Mouse (Mus musculus): ENCODE measurements at regions not wholly inside any gene's neighbourhood (a gene's known extent, or its start where the extent isn't known, plus 50 kb on each side); places are given as distances from the start of the nearest gene placed in this dataset.

DNA sequence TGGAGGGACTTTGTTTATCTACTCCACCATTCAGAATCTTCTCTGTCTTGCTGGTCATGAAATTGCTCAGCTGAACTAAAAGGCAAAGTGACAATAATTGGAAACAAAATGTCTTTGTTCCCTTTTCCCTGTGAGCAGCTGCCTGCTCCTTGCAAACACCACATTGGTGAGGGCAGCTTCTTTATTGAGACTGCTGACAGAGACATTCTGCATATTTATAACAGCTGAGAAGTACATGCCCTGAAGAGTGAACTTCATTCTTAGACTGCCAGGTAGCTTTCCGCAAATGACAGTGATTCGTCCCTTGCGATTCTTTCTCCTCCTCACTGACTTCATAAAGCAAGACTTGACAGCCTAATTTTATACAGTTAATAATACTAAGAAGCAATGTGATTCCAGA, 237.0 kb downstream of the Cps1 start:
- no peak for DNase-seq (ENCODE audit: low read depth, low spot score)

DNA sequence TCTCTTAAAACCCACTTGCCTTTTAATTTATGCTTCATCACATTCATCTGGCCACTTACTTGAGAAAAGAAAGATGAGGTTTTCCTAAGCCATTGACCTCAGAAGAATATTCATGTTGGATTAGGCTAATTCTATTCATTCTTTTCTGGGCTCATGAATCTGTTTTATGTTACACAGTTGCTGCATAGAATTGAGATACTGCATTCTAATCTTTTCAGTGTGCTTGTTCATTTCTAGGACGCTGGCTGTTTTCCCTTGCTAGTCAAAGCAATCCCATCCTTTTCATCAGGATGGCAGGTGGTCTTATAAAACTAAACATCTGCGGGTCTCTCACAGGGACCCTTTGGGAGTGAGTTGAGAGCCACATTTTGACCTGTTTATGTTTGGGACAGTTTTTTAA, 243.2 kb downstream of the Cps1 start:
- no peak for DNase-seq (ENCODE audit: low read depth, low spot score)

DNA sequence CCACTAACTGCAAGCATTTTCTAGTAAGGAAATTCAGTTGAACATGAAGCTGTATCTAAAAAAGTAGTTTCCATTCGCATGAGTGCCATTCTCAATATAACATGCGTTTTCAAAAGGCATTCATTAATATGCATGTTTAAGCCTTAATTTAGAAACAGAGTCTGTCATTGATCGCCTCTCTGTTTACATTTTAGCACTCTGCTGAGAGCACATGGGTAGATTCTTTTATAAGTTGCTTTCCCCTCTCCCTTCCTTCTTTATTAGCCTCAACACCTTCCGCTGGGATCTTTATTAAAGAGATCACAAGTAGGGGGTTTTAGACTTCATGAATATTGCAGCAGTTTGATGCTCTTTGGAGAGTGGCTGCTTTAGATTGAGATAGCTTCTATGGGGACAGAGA, 243.7 kb downstream of the Cps1 start:
- no peak for DNase-seq (ENCODE audit: low read depth, low spot score)

DNA sequence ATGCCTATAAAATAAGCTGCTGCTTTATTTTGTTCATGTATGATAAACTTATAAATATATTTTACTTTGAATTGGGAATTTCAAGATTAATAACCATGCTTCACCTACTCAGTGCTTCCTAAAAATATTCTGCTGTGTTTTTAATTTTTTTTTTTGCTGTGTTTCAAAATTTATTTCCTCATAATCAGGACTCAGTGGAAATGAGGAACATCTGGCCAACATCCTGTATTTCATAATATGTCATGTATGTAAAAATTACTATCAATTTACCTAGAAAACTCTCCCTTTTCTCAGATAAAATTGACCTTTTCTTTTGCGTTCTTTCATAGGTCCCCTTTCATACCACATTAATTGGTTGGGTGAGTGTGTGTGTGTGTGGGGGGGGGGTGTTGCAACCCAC, 259.5 kb downstream of the Cps1 start:
- no peak for DNase-seq (ENCODE audit: low read depth, low spot score)

DNA sequence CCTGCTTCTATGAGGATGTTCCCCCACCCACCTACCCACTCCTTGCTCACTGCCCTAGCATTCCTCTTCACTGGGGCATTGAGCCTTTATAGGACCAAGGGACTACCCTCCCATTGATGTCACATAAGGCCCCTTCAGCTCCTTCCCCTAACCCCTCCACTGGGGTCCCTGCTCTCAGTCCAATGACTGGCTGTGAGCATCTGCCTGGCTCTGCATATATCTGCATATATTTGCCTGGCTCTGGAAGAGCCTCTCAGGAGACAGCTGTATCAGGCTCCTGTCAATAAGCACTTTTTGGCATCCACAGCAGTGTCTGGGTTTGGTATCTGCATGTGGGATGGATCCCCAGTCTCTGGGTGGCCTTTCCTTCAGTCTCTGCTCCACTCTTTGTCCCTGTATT, 262.6 kb downstream of the Cps1 start:
- no peak for DNase-seq (ENCODE audit: low read depth, low spot score)

DNA sequence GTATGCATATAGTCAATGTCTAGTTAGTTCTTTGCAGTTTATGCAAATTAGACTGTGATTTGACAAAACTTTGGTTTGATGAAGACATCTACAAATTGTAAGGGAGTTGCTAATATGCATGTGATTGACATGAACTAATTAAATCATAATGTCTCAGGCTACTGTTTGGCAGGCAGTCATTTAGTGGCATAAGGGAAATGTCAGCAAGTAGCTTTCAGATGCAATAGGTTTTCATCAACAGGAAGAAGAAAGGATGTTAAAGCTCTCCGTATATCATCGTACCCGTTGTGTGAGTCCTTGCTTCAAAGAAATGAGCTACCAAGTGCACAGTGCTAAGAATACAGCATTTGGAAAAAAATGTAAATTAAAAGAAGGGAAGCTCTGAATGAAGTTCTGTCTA, 264.1 kb downstream of the Cps1 start:
- DNase-seq (ENCODE audit: low read depth, low spot score): no peak

DNA sequence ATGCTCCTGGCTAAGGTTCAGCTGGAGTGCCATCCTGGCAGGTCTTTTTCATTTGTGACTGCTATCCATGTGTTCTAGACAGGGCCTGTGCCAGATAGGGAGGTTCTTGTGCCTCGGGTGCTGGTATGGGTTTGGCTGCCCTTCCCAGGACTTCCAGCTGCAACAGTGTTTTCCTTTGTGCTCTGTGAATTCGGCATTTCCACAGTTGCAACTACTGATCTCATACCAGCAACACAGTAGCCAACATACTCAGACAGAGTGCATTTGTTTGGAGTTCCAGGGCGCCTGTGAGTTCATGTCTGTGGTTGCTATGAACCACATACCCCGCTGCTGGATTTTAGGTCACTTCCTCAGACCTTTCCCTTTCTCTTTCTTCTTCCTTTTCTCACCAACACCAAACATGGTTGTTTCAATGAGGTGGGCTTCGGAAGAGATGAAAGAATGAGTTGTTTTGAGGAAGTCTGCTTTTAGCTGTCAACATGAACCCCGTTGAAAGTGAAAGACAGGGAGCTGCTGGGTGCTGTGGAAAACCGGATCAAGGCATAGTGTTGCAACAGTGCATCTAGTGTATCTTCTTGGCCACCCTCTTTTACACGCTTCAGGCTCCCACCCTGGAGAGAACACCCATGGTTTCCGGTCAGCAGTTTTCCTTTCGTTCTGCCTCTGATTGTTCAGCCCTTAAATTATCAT, 275.1 kb downstream of the Cps1 start:
- DNase-seq (ENCODE audit: low read depth, low spot score): no peak

DNA sequence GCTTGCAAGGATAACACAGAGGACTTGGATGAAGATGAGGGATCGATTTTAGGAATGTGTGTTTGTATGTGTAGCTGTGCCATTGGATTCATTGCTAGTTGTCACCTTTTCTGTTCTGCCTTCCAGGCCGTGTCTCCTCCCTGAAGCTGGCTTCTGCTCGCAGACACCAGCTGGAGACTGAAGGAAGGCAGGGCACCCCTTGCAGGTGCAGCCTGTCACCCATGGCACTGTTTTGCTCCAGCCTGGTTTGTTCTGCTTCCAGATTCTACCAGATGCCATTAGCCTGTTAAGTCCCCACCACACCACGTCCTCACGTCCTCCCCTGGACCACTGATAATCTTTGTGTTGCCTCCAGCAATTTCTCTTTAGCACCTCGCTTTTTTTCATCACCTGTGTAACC, 286.7 kb downstream of the Cps1 start:
- no peak for DNase-seq (ENCODE audit: low read depth, low spot score)

DNA sequence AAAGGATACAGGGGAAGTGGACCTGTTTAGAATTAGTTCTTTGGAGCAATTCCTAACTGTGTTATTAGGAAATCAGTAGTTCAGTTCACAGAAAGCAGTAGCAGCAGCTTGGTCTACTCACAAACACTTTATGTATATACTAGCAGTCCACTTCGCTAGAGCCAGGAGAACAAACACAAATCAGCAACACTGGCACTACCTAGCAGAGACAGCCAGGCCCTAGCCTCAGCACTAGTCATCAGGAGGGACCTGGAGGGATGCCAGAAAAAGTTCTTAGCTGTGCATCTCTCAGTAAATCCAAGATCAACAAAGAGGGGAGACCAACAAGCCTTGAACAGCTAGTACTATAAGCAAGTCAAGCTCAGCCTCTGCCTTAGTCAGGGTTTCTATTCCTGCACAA, 294.4 kb downstream of the Cps1 start:
- no peak for DNase-seq (ENCODE audit: low read depth, low spot score)

DNA sequence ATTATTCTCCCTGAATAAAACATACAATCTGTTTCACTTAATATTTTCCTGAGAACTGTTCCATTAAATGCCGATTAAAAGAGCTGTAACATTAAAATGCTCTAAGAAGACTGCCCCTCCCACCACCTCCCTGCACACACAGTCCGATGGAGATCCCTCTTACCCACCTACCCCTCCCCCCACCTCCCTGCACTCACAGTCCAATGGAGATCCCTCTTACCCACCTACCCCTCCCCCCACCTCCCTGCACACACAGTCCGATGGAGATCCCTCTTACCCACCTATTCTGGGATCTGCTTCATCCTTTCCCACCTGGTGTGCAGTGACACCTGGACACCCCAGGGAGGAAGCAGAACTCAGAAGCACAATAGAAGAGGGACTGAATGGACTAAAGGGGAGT, 305.6 kb downstream of the Cps1 start:
- no peak for DNase-seq (ENCODE audit: low read depth, low spot score)

DNA sequence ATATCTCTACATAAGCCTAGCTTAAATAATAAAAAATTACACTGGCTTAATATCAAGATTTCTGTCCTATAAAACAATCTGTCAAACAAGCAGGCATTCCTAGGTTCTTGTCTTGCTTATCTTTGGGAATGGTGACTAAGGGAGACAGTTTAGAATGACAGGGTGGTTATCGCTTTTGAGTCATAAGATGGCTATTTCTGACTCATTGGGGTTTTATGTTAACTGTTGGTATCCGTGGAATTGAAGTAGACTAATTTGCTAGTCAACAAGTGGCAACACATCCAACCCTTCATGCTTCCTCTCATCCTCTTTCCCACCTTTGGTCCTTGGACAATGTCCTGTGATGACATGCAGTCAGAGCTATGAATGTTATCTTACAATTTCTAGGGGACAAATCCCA, 328.0 kb downstream of the Cps1 start:
- DNase-seq (ENCODE audit: low read depth, low spot score): no peak

DNA sequence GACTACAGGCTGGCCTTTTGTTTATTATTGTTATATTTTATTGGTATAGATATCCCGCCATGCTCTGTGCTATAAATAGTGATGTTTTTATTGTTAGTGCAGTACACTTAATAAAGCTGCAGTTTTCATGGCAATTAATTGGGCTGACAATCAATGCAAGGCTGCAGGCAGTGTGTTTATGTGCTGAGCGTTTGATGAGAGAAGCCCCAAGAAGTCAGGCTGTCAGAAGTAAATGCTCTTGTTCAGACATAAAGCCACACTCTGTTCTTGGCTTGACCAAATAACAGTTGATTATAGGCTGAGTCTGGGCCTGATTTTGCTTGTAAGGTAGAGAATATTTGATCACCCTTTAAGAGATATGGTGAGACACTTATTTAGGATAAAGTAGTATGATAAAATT, 341.4 kb downstream of the Cps1 start:
- DNase-seq (ENCODE audit: low read depth, low spot score): no peak

DNA sequence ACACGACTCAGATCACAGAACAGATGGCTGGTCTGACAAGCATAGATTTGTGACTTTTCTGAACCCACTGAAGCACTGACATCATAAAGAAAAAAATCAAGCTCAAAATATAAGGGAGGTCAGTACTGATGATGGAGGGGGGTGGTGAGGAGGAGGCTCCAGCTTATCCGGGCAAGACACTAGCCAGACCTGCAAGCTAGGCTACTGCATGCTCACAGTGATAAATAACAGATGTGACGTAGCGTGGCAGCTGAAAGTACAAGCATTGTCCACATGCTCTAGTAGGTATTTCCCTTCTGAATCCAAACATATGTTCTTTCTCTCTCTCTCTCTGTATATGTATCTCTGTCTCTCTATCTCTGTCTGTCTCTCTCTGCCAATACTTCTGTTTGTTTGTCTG, 342.7 kb downstream of the Cps1 start:
- DNase-seq (ENCODE audit: low read depth, low spot score): no peak

DNA sequence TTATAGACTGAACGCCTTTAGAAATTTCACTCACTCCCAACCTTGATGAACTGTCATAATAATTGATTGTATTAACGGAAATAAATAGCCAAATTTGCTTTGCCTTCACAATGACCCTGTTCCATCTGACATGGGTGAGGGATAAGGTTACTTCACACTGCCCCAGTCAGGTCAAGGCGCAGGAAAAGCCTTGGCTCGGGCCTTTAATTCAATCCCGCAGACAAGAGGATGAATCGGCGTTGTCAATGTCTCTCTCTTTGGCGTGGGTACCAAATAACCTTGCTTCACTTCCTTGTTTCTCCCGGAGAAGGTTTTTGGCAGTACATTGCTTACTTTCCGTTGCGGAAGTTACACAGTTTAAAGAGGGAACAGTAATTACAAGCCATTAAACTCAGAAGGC, 354.2 kb downstream of the Cps1 start:
- peak; percentile 5 for DNase-seq (ENCODE audit: low read depth, low spot score)

DNA sequence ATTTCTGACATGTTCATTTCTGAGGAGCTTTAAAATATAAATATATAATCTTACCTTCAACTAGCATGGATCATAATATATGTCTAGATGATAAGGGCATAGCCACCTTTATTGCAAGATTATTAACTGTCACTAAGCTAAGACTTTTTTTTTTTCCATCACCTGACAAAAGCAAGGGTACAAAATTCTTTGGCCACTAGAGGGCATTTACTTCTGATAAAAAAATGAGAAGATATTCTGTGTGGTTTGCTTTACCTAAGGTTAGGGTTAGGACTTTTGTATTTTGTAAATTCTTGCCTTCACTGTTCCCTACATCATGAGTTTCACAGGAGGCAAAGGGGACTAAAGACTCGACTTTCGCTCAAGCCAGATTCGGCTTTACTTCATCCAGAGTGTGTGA, 355.1 kb downstream of the Cps1 start:
- no peak for DNase-seq (ENCODE audit: low read depth, low spot score)

DNA sequence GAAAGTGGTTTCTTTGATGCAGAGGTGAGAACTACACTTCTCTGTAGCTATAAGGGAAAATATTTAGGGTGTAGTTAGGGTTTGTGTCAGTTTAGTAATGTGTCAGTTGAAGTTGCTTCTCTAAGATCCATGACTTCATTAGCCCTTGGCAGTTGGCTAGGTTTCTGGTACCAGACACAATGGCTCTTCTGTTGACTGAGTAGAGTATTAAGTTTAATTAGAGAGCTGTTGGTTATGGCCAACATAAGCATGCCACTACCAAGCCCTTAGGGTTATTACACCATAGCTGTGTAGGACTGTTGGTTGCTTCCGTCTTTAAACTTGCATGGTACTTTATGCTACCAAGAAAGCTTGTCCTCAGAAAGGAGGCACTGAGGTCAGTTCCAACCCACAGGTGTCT, 359.1 kb downstream of the Cps1 start:
- DNase-seq (ENCODE audit: low read depth, low spot score): no peak

DNA sequence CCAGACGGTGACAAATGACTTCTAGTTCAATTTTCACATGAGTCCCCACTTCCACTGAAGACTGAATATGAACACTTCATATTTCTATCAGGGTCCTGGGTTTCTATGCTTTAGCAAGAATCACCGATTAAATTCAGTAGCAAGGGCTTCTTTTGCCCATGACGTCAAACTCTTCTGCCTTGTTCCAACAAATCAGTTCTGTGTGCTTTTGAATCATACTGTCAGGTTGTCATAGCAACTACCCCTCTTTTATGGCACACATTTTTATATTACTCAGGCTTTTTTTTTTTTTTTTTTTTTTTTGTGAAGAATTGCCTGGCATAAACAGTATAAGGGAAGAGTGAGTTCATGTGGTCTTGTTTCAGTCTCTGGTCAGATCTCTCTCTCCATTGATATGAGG, 381.3 kb downstream of the Cps1 start:
- no peak for DNase-seq (ENCODE audit: low read depth, low spot score)

DNA sequence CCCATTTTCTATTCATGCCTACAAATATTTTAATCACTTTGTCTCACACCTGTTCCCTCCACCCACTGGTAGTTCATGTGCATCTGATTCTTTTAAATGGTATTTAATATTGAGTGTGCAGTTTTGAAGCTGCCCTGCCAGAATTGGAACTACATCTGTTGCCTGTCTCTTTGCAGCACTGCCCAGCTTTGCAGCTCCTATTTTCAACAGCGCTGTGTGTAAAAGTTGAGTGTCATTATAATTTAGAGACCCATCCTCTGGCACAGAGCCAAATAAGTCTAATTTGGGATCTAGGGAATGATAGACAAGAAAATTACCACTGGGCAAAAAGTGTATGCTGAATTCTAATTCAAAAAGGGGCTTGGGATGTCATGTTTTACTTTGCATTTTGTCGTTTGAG, 382.9 kb downstream of the Cps1 start:
- DNase-seq (ENCODE audit: low read depth, low spot score): no peak

DNA sequence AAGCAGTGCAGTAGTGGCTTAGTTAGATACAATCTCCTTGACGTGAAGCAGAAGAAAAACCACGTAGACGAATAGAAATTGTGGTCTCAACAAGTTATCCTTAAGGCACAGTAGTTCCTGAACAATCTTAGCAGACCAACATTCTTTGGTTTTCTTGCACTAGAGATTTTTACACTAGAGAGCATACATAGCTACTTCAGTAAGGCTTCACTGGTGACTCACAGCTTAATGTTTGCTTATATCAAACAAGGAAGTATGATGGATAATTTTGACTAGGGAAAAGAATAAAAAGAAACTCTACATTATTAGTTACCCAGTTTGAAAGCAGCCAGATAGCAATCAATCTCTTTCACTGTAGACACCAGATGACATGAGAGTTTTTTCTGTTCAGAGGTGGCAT, 395.5 kb downstream of the Cps1 start:
- no peak for DNase-seq (ENCODE audit: low read depth, low spot score)

DNA sequence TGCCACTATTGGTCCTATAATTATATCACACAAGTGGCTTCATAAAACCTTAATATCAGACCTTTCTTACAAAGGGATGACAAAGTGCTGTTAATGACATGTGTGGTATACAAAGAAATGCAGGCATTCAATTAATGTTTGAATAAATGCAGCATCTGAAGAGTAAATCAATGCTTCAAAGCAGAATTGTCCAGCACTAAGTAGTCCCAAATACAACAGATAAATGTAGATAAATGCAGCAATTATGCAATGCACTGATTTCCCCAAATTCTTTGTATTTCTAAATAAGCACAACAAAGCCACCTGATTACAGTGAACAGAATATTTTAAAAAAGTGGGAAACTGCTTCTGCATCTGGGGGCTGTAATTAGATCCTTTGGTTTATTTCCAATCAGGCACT, 435.9 kb downstream of the Cps1 start:
- DNase-seq (ENCODE audit: low read depth, low spot score): no peak

DNA sequence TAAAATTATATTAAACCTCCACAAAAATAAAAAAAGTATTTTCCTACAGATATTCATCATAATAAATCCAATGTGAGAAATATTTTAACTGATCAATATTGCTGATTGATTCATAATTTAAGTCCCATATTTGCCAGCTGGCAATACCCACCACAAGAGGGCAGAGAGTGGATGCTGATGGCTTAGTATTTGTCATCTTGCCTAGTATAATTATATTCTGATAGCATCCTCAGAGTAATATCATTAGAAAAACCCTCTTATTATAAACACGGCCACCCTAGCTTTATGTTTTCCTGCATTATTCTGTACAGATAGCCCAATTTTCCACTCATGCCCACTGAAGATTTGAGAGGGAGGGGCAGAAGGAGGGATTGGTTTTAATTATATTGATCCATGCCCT, 436.4 kb downstream of the Cps1 start:
- DNase-seq (ENCODE audit: low read depth, low spot score): no peak

DNA sequence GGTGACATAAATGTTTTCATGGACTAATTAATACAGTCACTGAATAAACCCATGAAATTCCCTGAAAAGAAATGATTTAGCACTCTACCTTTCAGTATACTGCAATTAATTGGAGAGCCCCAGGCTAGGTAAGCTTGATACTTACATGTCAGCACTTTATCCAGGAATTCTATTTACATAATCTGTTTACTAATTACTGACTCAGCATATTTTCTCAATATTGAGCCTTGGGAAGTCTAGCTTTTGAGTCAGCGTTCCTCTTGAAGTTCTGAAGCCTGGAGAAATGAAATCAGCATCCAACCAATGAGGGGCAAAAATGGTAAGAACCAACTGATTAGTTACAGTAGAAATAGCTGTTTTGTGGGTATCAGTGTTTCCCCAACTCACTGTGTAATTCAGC, 448.8 kb downstream of the Cps1 start:
- no peak for DNase-seq (ENCODE audit: low read depth, low spot score)

DNA sequence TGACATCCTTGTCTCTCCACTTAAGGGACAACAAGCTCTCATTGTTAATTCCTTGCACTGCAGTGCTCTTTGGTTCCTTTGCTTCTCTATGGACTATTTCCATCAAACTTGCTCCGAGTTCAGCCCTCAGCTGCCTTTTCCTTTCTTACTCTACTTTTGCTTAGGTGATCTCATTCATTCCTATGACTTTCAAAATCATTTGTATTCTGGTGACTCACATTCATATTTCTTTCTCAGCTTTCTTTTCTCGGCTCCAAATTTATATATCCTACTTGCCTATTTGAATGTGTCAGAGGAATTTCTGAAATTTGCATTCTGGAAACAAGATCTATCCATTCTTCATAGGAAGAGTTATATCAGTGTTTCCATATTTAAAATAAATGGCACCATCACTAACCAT, 456.9 kb downstream of the Cps1 start:
- DNase-seq (ENCODE audit: low read depth, low spot score): no peak
